Mouse (Mus musculus) myocyte (in vitro differentiated cells): ENCODE data around the gene Fmnl3.

ENCODE experiments used
- CEBPB ChIP-seq: IDR thresholded peaks from 2 replicates; pipeline ENCODE4 v1.6.1; 2011; ENCODE audit warnings: mild to moderate bottlenecking, moderate library complexity; ENCODE audit not compliant: poor library complexity, insufficient read depth, severe bottlenecking
- E2F4 ChIP-seq: IDR thresholded peaks from one replicate; pipeline ENCODE4 v1.6.1; 2011; ENCODE audit warnings: mild to moderate bottlenecking, control low read depth, moderate library complexity; ENCODE audit not compliant: insufficient read depth
- MAX ChIP-seq: IDR thresholded peaks from one replicate; pipeline ENCODE4 v1.6.1; 2011; ENCODE audit warnings: low read depth, mild to moderate bottlenecking, control low read depth
- MYOD1 ChIP-seq, 3 experiments: IDR thresholded peaks; one replicate each; pipeline ENCODE4 v1.6.1; 2011; ENCODE audit warnings: control low read depth in 2 of 3, low read depth in 2 of 3, mild to moderate bottlenecking in 2 of 3, moderate library complexity in 1 of 3; ENCODE audit not compliant: insufficient read length in 2 of 3, control insufficient read depth in 1 of 3
- MYOG ChIP-seq, 3 experiments: IDR thresholded peaks; one replicate each; pipeline ENCODE4 v1.6.1; 2011; ENCODE audit warnings: control low read depth in 2 of 3, low read depth in 2 of 3, mild to moderate bottlenecking in 2 of 3; ENCODE audit not compliant: insufficient read length in 2 of 3, control insufficient read depth in 1 of 3, insufficient read depth in 1 of 3
- POLR2A ChIP-seq: IDR thresholded peaks from one replicate; pipeline ENCODE4 v1.6.1; 2011; ENCODE audit warnings: low read depth, mild to moderate bottlenecking, control low read depth, moderate library complexity; ENCODE audit not compliant: insufficient read length
- SRF ChIP-seq: IDR thresholded peaks from one replicate; pipeline ENCODE4 v1.6.1; 2011; ENCODE audit warnings: low read depth; ENCODE audit not compliant: control insufficient read depth, insufficient read length
- TCF12 ChIP-seq: IDR thresholded peaks from one replicate; pipeline ENCODE4 v1.6.1; 2011; ENCODE audit warnings: mild to moderate bottlenecking, control low read depth; ENCODE audit not compliant: poor library complexity, insufficient read depth, severe bottlenecking
- TCF3 ChIP-seq: IDR thresholded peaks from one replicate; pipeline ENCODE4 v1.6.1; 2011; ENCODE audit warnings: low read depth, control low read depth; ENCODE audit not compliant: insufficient read length
- USF1 ChIP-seq: IDR thresholded peaks from one replicate; pipeline ENCODE4 v1.6.1; 2011; ENCODE audit warnings: low read depth, mild to moderate bottlenecking, control low read depth, moderate library complexity

- TF ChIP-seq POLR2A = no peak
- TF ChIP-seq USF1 = no peak
- peak; percentile 92 for TF ChIP-seq CEBPB
- TF ChIP-seq MAX = no peak
- TF ChIP-seq MYOG (IDR thresholded peaks at IDR 0.05; ENCODE audit: control insufficient read depth in 1 of 3, insufficient read depth in 1 of 3, insufficient read length in 2 of 3, low read depth in 2 of 3) = peak in 2 of 3 experiments; percentile 59 to 80
- peak; percentile 28 to 56 (median 41) for TF ChIP-seq MYOD1 (IDR thresholded peaks at IDR 0.05; ENCODE audit: control insufficient read depth in 1 of 3, insufficient read length in 2 of 3, low read depth in 2 of 3)
- TF ChIP-seq SRF = no peak
- no peak for TF ChIP-seq E2F4
- TF ChIP-seq TCF12 = peak; percentile 48
- no peak for TF ChIP-seq TCF3
These were observed 6.0 kb upstream of the Fmnl3 start for GRCm38 (mm10) chr15:99376240-99376639.
